Mouse (Mus musculus): Measurements from ENCODE around the gene Thbs1. TPM values are rescaled to one million over a fixed set of nuclear protein-coding genes. Genes with fewer than 3 reads are reported as not detected.

The Thbs1 gene
- polyA plus RNA-seq, 1 experiment from 2014 or later = 77.4 TPM

DNA sequence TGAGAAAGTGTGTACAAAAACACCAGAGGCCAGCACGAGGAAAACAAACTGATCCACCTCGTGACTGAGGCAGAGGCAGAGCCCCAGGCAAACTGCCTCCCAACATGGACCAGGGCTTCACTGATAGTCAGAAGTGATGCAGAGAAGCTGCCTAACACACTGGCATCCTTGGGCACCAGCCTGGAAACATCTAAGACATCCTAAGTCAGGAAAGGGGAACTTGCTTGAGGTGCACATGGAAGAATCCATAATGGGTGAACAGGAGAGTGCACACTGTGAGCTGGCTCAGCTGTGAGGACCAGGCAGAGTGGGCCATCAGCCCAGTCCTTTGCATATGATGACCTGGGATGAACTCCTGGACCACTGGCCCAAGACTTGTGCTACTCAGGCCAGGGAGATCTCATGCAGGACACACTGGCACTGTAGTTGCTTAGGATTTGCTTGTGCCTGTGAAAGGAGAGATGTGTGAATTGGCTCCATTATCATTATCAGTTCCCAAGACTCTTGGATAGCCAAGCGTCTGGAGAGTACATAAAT lies 5.1 kb downstream of the Thbs1 start:
- no peak overlapping the region for H3K4me2 ChIP-seq (ENCODE audit: low read depth, low read length)
- WGBS = 74% methylated on average over 3 of the region's 3 CpGs

DNA sequence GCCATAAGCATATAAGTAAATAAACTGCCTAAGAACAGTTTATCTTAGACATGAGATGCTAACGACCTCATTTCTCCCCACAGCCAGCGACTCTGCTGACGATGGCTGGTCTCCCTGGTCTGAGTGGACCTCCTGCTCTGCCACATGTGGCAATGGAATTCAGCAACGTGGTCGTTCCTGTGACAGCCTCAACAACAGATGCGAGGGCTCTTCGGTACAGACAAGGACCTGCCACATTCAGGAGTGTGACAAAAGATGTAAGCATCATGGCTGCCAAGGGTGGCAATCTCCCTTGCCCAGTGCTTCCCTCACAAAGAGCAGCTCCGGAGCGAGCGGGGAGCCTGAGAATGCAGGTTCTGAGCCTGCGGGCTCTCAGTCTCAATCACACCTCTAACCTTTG lies 5.7 kb downstream of the Thbs1 start:
- DNase-seq (ENCODE audit: low spot score) (no peak), ATAC-seq (ENCODE audit: low read depth) (no peak)
- Histone ChIP-seq H3K4me3 (ENCODE audit: low read depth, low read length) (no peak overlapping the region), H3K27ac (replicated peaks; ENCODE audit: low read depth, low read length) (no peak overlapping the region), H3K9me3 (ENCODE audit: control insufficient read depth, low read length) (no peaks in the 10 kb centered on the region), H3K36me3 (ENCODE audit: control insufficient read depth, insufficient read depth, low read length) (peaks cover 81% of the 10 kb centered on the region), H3K4me2 (ENCODE audit: low read depth, low read length) (no peak overlapping the region), H3K27me3 (replicated peaks; ENCODE audit: control insufficient read depth, insufficient read depth, low read length) (no peaks in the 10 kb centered on the region), H3K9ac (ENCODE audit: low read depth, low read length) (no peak overlapping the region), H3K4me1 (ENCODE audit: control insufficient read depth, insufficient read depth, low read length) (peaks cover 14% of the 10 kb centered on the region)
- WGBS = 66% methylated on average over 11 of the region's 11 CpGs

More for the DNA sequence above, 5.1 kb downstream of the Thbs1 start:
- H3K9me3 ChIP-seq (ENCODE audit: control insufficient read depth, low read length) = no peaks in the 10 kb centered on the region
- DNase-seq (ENCODE audit: low spot score) (no peak), ATAC-seq (ENCODE audit: low read depth) (no peak)
- peaks cover 14% of the 10 kb centered on the region for H3K4me1 ChIP-seq (ENCODE audit: control insufficient read depth, insufficient read depth, low read length)
- H3K4me3 ChIP-seq (ENCODE audit: low read depth, low read length) = no peak overlapping the region
- peaks cover 75% of the 10 kb centered on the region for H3K36me3 ChIP-seq (ENCODE audit: control insufficient read depth, insufficient read depth, low read length)
- no peak overlapping the region for H3K9ac ChIP-seq (ENCODE audit: low read depth, low read length)
- H3K27ac ChIP-seq (replicated peaks; ENCODE audit: low read depth, low read length) = no peak overlapping the region
- H3K27me3 ChIP-seq (replicated peaks; ENCODE audit: control insufficient read depth, insufficient read depth, low read length) = no peaks in the 10 kb centered on the region

DNA sequence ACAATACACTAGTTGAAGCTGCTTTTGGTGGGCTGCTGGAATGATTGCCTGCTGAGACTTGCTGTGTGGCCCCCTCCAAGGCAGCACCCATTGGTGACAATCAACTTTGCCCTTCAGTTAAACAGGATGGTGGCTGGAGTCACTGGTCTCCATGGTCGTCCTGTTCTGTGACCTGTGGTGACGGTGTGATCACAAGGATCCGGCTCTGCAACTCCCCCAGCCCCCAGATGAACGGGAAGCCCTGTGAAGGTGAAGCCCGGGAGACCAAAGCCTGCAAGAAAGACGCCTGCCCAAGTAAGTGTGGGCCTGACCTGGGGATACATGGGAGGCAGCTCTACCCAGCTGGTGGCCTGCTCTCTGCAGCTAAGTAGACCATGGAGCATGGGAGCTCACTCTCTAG lies 6.4 kb downstream of the Thbs1 start:
- H3K27me3 ChIP-seq (replicated peaks; ENCODE audit: control insufficient read depth, insufficient read depth, low read length) = no peaks in the 10 kb centered on the region
- no peak overlapping the region for H3K4me3 ChIP-seq (ENCODE audit: low read depth, low read length)
- DNase-seq (ENCODE audit: low spot score) = no peak
- H3K4me2 ChIP-seq (ENCODE audit: low read depth, low read length) = no peak overlapping the region
- no peaks in the 10 kb centered on the region for H3K9me3 ChIP-seq (ENCODE audit: control insufficient read depth, low read length)
- no peak overlapping the region for H3K27ac ChIP-seq (replicated peaks; ENCODE audit: low read depth, low read length)
- no peak overlapping the region for H3K9ac ChIP-seq (ENCODE audit: low read depth, low read length)
- no peak for ATAC-seq (ENCODE audit: low read depth)
- 70% methylated on average over 6 of the region's 6 CpGs for WGBS
- peaks cover 14% of the 10 kb centered on the region for H3K4me1 ChIP-seq (ENCODE audit: control insufficient read depth, insufficient read depth, low read length)
- H3K36me3 ChIP-seq (ENCODE audit: control insufficient read depth, insufficient read depth, low read length) = peaks cover 87% of the 10 kb centered on the region

DNA sequence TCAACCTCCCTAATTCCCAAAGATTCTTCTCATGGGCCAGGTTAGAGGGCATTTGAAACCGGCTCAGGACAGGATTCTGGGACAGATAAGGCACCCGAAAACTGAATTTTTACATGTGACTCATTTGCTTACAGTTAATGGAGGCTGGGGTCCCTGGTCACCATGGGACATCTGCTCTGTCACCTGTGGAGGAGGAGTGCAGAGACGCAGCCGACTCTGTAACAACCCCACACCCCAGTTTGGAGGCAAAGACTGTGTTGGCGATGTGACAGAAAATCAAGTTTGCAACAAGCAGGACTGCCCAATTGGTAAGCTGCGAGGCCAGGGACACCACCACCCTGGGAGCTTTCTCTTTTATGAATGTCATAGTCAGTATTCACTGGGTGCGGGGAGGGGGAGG lies 6.8 kb downstream of the Thbs1 start:
- Histone ChIP-seq H3K27me3 (replicated peaks; ENCODE audit: control insufficient read depth, insufficient read depth, low read length) (no peaks in the 10 kb centered on the region), H3K36me3 (ENCODE audit: control insufficient read depth, insufficient read depth, low read length) (peaks cover 92% of the 10 kb centered on the region), H3K4me1 (ENCODE audit: control insufficient read depth, insufficient read depth, low read length) (peaks cover 10% of the 10 kb centered on the region), H3K9me3 (ENCODE audit: control insufficient read depth, low read length) (no peaks in the 10 kb centered on the region), H3K27ac (replicated peaks; ENCODE audit: low read depth, low read length) (no peak overlapping the region), H3K9ac (ENCODE audit: low read depth, low read length) (no peak overlapping the region), H3K4me3 (ENCODE audit: low read depth, low read length) (no peak overlapping the region), H3K4me2 (ENCODE audit: low read depth, low read length) (no peak overlapping the region)
- ATAC-seq (ENCODE audit: low read depth) (no peak), DNase-seq (ENCODE audit: low spot score) (no peak)
- WGBS = 76% methylated on average over 7 of the region's 7 CpGs

DNA sequence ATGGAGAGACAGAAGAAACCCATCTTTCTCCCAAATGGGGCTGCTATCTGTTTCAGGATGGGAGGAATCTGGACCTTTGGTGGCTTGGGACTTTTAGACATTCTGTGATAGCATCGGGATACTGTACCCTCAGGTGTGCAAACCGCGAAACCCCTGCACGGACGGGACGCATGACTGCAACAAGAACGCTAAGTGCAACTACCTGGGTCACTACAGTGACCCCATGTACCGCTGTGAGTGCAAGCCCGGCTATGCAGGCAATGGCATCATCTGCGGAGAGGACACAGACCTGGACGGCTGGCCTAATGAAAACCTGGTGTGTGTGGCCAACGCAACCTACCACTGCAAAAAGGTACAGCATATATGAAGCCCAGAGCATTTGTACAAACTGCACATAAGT lies 8.0 kb downstream of the Thbs1 start:
- no peaks in the 10 kb centered on the region for H3K9me3 ChIP-seq (ENCODE audit: control insufficient read depth, low read length)
- DNase-seq (ENCODE audit: low spot score) = no peak
- no peak overlapping the region for H3K4me2 ChIP-seq (ENCODE audit: low read depth, low read length)
- no peak for ATAC-seq (ENCODE audit: low read depth)
- peaks cover 7% of the 10 kb centered on the region; the same call in 1 of the 2 replicates for H3K4me1 ChIP-seq (ENCODE audit: control insufficient read depth, insufficient read depth, low read length)
- WGBS = 93% methylated on average over 12 of the region's 12 CpGs
- H3K27ac ChIP-seq (replicated peaks; ENCODE audit: low read depth, low read length) = no peak overlapping the region
- peaks cover 100% of the 10 kb centered on the region for H3K36me3 ChIP-seq (ENCODE audit: control insufficient read depth, insufficient read depth, low read length)
- H3K9ac ChIP-seq (ENCODE audit: low read depth, low read length) = no peak overlapping the region
- H3K4me3 ChIP-seq (ENCODE audit: low read depth, low read length) = no peak overlapping the region
- no peaks in the 10 kb centered on the region for H3K27me3 ChIP-seq (replicated peaks; ENCODE audit: control insufficient read depth, insufficient read depth, low read length)

DNA sequence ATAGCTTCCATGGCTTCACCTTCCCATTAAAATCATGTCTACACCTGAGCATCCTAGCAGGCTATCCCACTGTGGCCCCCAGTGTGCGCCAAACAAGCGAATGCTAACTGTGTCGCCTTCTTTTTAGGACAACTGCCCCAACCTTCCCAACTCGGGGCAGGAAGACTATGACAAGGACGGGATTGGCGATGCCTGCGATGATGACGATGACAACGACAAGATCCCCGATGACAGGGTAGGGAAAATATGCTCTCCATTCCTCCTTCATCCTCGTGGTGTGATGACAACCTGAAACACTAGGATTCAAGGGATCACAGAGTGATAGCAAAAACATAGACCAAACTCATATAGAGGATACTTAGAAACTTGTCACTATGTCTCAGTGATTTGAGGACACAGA lies 8.4 kb downstream of the Thbs1 start:
- H3K4me3 ChIP-seq (ENCODE audit: low read depth, low read length) = no peak overlapping the region
- WGBS = 93% methylated on average over 11 of the region's 11 CpGs
- ATAC-seq (ENCODE audit: low read depth) (no peak), DNase-seq (ENCODE audit: low spot score) (no peak)
- H3K27me3 ChIP-seq (replicated peaks; ENCODE audit: control insufficient read depth, insufficient read depth, low read length) = no peaks in the 10 kb centered on the region
- peaks cover 100% of the 10 kb centered on the region for H3K36me3 ChIP-seq (ENCODE audit: control insufficient read depth, insufficient read depth, low read length)
- no peak overlapping the region for H3K27ac ChIP-seq (replicated peaks; ENCODE audit: low read depth, low read length)
- no peak overlapping the region for H3K4me2 ChIP-seq (ENCODE audit: low read depth, low read length)
- no peak overlapping the region for H3K9ac ChIP-seq (ENCODE audit: low read depth, low read length)
- H3K4me1 ChIP-seq (ENCODE audit: control insufficient read depth, insufficient read depth, low read length) = 0 out of 2 replicates have a peak, but pooled peaks cover 5% of the 10 kb centered on the region
- H3K9me3 ChIP-seq (ENCODE audit: control insufficient read depth, low read length) = no peaks in the 10 kb centered on the region

DNA sequence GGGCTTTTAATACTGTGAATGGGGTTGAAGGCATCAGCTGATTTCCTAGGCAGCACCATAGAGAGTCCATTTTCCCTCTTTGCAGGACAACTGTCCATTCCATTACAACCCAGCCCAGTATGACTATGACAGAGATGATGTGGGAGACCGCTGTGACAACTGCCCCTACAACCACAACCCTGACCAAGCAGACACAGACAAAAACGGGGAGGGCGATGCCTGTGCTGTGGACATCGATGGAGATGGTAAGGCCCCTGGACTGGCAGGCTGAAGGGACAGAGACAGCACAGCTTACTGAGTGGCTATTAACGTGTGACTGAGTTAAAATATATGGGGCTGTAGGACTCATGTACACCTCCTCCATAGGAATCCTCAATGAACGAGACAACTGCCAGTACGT lies 9.1 kb downstream of the Thbs1 start:
- DNase-seq (ENCODE audit: low spot score) = no peak
- Histone ChIP-seq H3K27me3 (replicated peaks; ENCODE audit: control insufficient read depth, insufficient read depth, low read length) (no peaks in the 10 kb centered on the region), H3K4me3 (ENCODE audit: low read depth, low read length) (no peak overlapping the region), H3K4me2 (ENCODE audit: low read depth, low read length) (no peak overlapping the region), H3K9me3 (ENCODE audit: control insufficient read depth, low read length) (no peaks in the 10 kb centered on the region), H3K36me3 (ENCODE audit: control insufficient read depth, insufficient read depth, low read length) (peaks cover 100% of the 10 kb centered on the region), H3K9ac (ENCODE audit: low read depth, low read length) (no peak overlapping the region), H3K27ac (replicated peaks; ENCODE audit: low read depth, low read length) (no peak overlapping the region), H3K4me1 (ENCODE audit: control insufficient read depth, insufficient read depth, low read length) (0 out of 2 replicates have a peak, but pooled peaks cover 4% of the 10 kb centered on the region)
- no peak for ATAC-seq (ENCODE audit: low read depth)
- 96% methylated on average over 7 of the region's 7 CpGs for WGBS

DNA sequence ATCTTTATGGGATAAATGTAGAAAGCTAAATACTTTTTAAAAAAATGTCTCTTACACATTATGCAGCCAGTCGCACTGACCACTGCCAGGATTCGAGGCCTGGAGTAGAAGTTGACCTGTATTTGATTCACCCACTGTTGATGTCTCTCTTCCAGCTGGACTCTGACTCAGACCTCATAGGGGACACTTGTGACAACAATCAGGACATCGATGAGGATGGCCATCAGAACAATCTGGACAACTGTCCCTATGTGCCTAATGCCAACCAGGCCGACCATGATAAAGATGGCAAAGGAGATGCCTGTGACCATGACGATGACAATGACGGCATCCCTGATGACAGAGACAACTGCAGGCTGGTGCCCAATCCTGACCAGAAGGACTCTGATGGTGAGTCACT lies 10.6 kb downstream of the Thbs1 start:
- no peak overlapping the region for H3K9ac ChIP-seq (ENCODE audit: low read depth, low read length)
- H3K27me3 ChIP-seq (replicated peaks; ENCODE audit: control insufficient read depth, insufficient read depth, low read length) = no peaks in the 10 kb centered on the region
- DNase-seq (ENCODE audit: low spot score) = no peak
- no peak overlapping the region for H3K4me2 ChIP-seq (ENCODE audit: low read depth, low read length)
- H3K4me1 ChIP-seq (ENCODE audit: control insufficient read depth, insufficient read depth, low read length) = no peaks in the 10 kb centered on the region
- no peak overlapping the region for H3K27ac ChIP-seq (replicated peaks; ENCODE audit: low read depth, low read length)
- 95% methylated on average over 6 of the region's 6 CpGs for whole genome bisulfite sequencing
- no peak overlapping the region for H3K4me3 ChIP-seq (ENCODE audit: low read depth, low read length)
- ATAC-seq (ENCODE audit: low read depth) = no peak
- H3K9me3 ChIP-seq (ENCODE audit: control insufficient read depth, low read length) = no peaks in the 10 kb centered on the region
- peaks cover 91% of the 10 kb centered on the region for H3K36me3 ChIP-seq (ENCODE audit: control insufficient read depth, insufficient read depth, low read length)

DNA sequence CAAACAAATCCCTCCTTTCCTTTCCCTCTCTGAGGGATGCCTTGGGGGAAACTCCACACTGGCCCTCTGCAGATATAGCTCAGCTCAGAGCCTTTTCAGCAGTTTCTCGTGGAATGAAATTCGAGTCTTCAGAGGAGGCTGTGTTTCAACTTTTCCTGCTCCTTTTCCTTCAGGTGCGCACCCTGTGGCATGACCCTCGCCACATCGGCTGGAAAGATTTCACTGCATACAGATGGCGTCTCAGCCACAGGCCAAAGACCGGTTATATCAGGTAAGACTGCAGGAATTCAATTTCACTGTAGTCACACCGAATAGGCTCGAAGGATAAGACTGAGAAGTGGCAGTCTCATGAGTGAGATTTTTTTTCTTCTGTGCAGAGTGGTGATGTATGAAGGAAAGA lies 12.1 kb downstream of the Thbs1 start:
- DNase-seq (ENCODE audit: low spot score) = no peak
- Histone ChIP-seq H3K27ac (replicated peaks; ENCODE audit: low read depth, low read length) (no peak overlapping the region), H3K9me3 (ENCODE audit: control insufficient read depth, low read length) (no peaks in the 10 kb centered on the region), H3K27me3 (replicated peaks; ENCODE audit: control insufficient read depth, insufficient read depth, low read length) (no peaks in the 10 kb centered on the region), H3K36me3 (ENCODE audit: control insufficient read depth, insufficient read depth, low read length) (peaks cover 76% of the 10 kb centered on the region), H3K9ac (ENCODE audit: low read depth, low read length) (no peak overlapping the region), H3K4me3 (ENCODE audit: low read depth, low read length) (no peak overlapping the region), H3K4me2 (ENCODE audit: low read depth, low read length) (no peak overlapping the region), H3K4me1 (ENCODE audit: control insufficient read depth, insufficient read depth, low read length) (no peaks in the 10 kb centered on the region)
- WGBS = 63% methylated on average over 9 of the region's 9 CpGs
- peak; percentile 55; the same call in 1 of the 2 replicates for ATAC-seq (ENCODE audit: low read depth)

Measured in embryonic facial prominence, embryonic 14.5 days (tissue).